Mouse (Mus musculus): ENCODE measurements at regions not wholly inside any gene's neighbourhood (a gene's known extent, or its start where the extent isn't known, plus 50 kb on each side); places are given as distances from the start of the nearest gene placed in this dataset.
A peak's percentile ranks its signal among the peaks of the same experiment; 100 is the strongest.

DNA sequence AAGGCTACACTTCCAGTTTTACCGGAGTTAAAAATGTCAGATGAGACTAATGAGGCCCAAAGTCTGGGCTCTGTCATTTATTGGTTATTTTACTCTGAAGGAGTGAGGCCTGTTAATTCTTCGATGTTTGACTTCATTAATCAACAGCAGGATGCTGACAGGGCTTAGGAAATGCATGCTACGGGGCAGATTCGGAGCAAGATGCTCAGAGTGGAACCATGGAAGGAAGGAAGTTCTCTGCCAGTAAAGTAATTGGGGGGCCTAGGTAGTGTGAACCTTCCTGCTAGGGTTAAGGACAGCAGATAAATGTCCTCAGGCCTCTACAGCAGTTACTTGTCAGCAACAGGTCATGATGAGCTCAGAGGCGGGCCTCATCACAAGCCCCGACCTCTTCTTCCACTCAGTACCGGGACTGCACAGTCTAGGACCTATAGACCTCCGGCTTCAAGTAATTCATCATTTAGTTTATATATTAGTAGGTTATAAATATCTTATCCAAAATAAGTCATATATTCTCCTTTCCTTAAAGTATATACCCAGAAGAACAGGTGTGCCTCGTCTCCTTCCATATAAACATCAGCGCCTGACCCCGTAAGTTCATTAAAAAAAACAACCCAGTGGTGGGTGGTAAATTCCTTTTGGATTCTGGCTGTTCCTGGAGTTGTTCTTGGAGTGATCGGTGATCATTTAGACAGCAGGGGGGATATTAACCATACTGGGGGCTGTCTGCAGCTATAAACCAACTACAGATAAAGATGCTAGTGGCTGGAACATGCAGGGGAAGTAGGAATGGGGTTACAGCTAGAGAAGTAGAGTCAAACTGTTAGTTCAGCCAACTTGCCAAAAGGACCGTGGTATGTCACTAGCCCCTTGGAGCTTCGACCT lies 124.9 kb upstream of the Egflam start:
- Histone ChIP-seq H3K27ac (no peak overlapping the region), H3K4me3 (no peak overlapping the region), H3K9me3 (replicated peaks) (no peaks in the 10 kb centered on the region), H3K27me3 (no peaks in the 10 kb centered on the region), H3K4me2 (no peak overlapping the region), H3K4me1 (no peaks in the 10 kb centered on the region), H3K36me3 (ENCODE audit: poor library complexity, severe bottlenecking) (no peaks in the 10 kb centered on the region), H3K9ac (no peak overlapping the region)
- WGBS: 87% methylated on average over 14 of the region's 14 CpGs
- no peak for ATAC-seq

DNA sequence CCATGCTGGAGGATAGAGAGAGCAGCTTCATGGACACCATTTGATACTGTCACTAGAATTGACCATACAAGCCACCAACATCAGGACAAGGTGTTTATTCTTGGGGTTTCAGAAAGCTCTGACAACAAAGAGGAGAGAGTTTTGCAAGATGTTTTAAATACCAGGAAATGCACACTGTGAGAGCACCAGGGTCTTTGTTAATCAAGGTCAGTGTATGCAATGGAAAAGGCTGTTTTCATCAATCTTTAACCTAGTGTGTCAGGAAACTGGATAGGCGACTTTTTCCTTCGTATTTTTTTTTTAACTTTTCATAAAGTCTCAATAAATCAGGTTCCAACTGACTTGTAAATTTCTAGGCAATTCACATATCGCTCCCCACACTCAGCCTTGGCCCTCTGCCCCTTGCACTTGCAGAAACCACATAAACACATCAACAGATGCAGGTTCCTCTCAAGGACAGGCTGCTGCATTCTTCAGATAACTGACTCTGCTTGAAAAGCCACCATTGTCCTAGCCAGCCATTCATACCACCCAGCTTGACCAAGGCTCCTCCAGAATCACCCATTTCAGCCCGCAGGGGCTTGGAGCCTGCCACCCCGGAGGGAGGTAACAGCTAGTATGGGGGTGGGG lies 132.9 kb upstream of the Egflam start:
- H3K36me3 ChIP-seq (ENCODE audit: poor library complexity, severe bottlenecking): no peaks in the 10 kb centered on the region
- ATAC-seq: no peak
- H3K9ac ChIP-seq: no peak overlapping the region
- H3K27ac ChIP-seq: no peak overlapping the region
- no peaks in the 10 kb centered on the region for H3K9me3 ChIP-seq (replicated peaks)
- H3K4me3 ChIP-seq: no peak overlapping the region
- 24% methylated on average over 5 of the region's 5 CpGs for WGBS
- H3K4me1 ChIP-seq: no peaks in the 10 kb centered on the region
- no peaks in the 10 kb centered on the region for H3K27me3 ChIP-seq
- H3K4me2 ChIP-seq: no peak overlapping the region

DNA sequence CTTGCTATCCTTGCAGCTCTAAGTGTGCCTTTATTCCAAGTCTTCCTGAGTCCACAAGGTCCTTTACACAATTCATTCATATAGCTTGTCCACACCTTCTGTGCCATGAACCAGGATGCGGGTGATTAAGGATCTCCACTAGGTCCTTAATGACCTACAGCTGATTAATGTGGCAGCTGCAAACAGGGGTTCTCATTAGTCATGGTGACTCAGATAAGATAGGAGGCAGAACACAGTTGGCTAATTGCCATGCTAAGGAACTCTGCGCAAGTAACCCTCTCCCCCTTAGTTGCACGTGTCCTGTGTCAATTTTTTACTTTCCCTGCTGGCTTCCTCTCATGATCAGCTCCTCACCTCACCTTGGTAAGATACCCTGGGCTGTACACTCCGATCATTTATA lies 139.7 kb upstream of the Egflam start:
- Histone ChIP-seq H3K27ac (no peak overlapping the region), H3K9me3 (replicated peaks) (no peaks in the 10 kb centered on the region), H3K4me2 (no peak overlapping the region), H3K27me3 (no peaks in the 10 kb centered on the region), H3K9ac (no peak overlapping the region), H3K4me3 (no peak overlapping the region), H3K36me3 (ENCODE audit: poor library complexity, severe bottlenecking) (no peaks in the 10 kb centered on the region), H3K4me1 (no peaks in the 10 kb centered on the region)
- ATAC-seq: no peak
- WGBS: 82% methylated on average over 4 of the region's 4 CpGs

DNA sequence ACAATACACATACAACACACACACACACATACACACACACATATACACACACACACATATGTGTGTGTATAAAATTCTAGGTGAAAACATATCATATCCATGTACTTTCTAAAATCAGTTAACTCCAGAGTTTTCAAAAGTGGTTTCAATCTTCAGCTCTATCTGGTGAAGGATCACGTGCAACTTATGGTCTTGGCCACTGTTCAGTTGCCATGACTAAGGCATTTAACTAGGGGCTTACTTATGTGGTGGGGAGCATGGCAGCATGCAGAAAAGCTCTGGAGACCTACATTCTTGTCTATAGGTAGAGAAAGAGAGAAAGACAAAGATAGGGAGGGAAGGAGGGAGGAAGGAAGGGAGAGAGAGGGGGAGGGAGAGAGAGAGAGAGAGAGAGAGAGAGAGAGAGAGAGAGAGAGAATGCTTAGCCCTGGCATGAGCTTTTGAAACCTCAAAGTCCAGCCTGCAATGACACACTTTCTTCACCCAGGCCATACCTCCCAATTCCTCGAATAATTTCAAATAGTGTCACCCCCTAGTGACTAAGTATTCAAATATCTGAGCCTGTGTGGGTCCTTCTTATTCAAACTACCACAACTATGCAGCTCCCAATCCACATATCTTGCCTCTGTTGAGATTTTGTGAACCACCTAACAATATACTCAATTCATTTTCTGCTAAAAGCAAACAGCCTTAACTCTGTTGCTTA lies 155.1 kb upstream of the Egflam start:
- 75% methylated on average over 2 of the region's 2 CpGs for WGBS
- no peaks in the 10 kb centered on the region for H3K36me3 ChIP-seq (ENCODE audit: poor library complexity, severe bottlenecking)
- no peak overlapping the region for H3K9ac ChIP-seq
- H3K9me3 ChIP-seq (replicated peaks): no peaks in the 10 kb centered on the region
- H3K27me3 ChIP-seq: no peaks in the 10 kb centered on the region
- no peak overlapping the region for H3K27ac ChIP-seq
- H3K4me1 ChIP-seq: no peaks in the 10 kb centered on the region
- H3K4me3 ChIP-seq: no peak overlapping the region
- no peak overlapping the region for H3K4me2 ChIP-seq
- ATAC-seq: no peak

DNA sequence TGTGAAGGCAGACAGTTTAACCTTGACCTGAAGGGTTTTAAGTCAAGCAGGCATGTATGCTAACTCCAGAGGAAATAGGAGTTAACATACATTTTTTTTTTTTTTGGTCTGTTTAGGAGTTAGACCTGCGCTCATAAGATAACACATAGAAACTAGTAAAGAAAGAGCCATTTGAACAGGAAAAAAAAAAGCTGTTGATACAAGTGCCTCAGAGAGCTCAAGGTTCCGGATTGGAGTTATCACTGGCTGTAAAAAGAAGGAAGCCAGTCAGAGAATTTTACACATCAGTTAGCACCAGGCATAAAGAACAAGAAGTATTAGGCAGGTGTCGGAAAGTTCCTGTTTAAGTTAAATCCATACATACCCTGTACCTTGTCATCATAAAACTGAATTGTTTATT lies 156.2 kb upstream of the Egflam start:
- no peak overlapping the region for H3K27ac ChIP-seq
- no peak overlapping the region for H3K9ac ChIP-seq
- H3K36me3 ChIP-seq (ENCODE audit: poor library complexity, severe bottlenecking): no peaks in the 10 kb centered on the region
- WGBS: 83% methylated on average over 3 of the region's 3 CpGs
- no peak for ATAC-seq
- no peak overlapping the region for H3K4me2 ChIP-seq
- no peaks in the 10 kb centered on the region for H3K9me3 ChIP-seq (replicated peaks)
- H3K4me1 ChIP-seq: no peaks in the 10 kb centered on the region
- no peaks in the 10 kb centered on the region for H3K27me3 ChIP-seq
- no peak overlapping the region for H3K4me3 ChIP-seq

DNA sequence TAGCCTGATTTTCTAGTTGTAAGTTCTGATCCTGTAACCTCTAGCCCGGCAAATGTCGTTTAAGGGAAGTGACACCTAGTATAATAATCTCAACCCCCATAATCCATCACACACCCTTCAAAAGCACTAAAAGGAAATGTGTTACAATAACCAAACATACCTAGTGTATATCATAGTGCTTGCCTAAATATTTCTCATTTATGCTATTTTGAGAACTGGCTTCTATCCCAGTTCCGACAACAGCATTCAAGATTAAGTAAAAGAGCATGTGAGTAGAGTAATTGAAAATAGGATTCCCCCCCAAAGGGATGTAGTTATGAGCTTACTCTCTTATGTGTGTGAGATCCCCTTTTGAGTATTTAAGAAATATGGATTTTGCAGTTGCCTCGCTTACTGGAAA lies 165.1 kb upstream of the Egflam start:
- 89% methylated on average over 4 of the region's 4 CpGs for WGBS

DNA sequence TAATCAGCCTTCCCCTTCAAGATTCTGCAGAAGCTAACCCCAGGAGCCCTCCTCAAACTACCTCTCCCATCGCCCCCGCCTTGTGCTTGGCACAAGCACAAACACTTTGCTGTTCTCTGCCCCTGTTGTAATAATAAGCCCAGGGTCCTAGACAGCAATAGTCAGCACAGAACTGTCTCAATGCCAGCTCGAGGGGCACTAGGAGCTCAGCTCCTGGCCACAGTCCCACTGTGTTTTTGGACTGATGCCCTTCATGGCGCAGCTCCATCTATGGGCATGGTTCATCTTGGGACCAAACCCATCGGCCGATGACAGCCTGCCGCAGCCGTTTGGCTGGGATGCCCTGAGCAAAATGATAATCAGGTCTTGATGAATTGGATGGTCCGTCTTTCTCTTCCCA lies 165.5 kb upstream of the Egflam start:
- Histone ChIP-seq H3K4me3 (no peak overlapping the region), H3K36me3 (ENCODE audit: poor library complexity, severe bottlenecking) (no peaks in the 10 kb centered on the region), H3K4me2 (no peak overlapping the region), H3K9ac (no peak overlapping the region), H3K9me3 (replicated peaks) (no peaks in the 10 kb centered on the region), H3K27me3 (no peaks in the 10 kb centered on the region), H3K4me1 (no peaks in the 10 kb centered on the region), H3K27ac (no peak overlapping the region)
- 76% methylated on average over 9 of the region's 9 CpGs for WGBS
- ATAC-seq: peak; percentile 70

More for the DNA sequence above, 165.1 kb upstream of the Egflam start:
- H3K36me3 ChIP-seq (ENCODE audit: poor library complexity, severe bottlenecking): no peaks in the 10 kb centered on the region
- H3K9me3 ChIP-seq (replicated peaks): no peaks in the 10 kb centered on the region
- peak; percentile 27; the same call in 1 of the 2 replicates for ATAC-seq
- H3K9ac ChIP-seq: no peak overlapping the region
- H3K4me1 ChIP-seq: no peaks in the 10 kb centered on the region
- no peak overlapping the region for H3K4me3 ChIP-seq
- H3K27ac ChIP-seq: no peak overlapping the region
- H3K27me3 ChIP-seq: no peaks in the 10 kb centered on the region
- H3K4me2 ChIP-seq: no peak overlapping the region

DNA sequence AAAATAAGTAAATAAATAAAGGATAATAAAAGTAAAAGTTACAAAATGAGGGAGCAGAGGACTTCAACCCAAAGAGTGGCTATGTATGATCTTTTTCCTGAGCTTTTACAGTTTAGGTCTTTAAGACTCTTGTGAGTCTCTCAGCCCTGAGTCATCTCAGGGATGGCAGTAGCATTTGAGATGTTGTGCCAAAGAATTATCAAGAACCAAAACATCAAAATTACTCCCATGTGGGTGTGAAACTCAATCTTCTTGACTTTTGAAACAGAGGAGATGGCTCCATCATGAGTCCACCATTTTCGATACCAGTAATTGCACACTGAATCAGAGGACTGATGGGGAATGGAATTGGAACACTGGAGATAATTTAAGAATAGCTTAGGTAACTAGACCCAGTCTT lies 174.0 kb upstream of the Egflam start:
- no peaks in the 10 kb centered on the region for H3K36me3 ChIP-seq (ENCODE audit: poor library complexity, severe bottlenecking)
- H3K4me3 ChIP-seq: no peak overlapping the region
- no peak overlapping the region for H3K4me2 ChIP-seq
- ATAC-seq: no peak
- H3K4me1 ChIP-seq: no peaks in the 10 kb centered on the region
- 95% methylated on average over 1 of the region's 1 CpGs for WGBS
- no peak overlapping the region for H3K27ac ChIP-seq
- H3K9ac ChIP-seq: no peak overlapping the region
- H3K27me3 ChIP-seq: no peaks in the 10 kb centered on the region
- H3K9me3 ChIP-seq (replicated peaks): no peaks in the 10 kb centered on the region

DNA sequence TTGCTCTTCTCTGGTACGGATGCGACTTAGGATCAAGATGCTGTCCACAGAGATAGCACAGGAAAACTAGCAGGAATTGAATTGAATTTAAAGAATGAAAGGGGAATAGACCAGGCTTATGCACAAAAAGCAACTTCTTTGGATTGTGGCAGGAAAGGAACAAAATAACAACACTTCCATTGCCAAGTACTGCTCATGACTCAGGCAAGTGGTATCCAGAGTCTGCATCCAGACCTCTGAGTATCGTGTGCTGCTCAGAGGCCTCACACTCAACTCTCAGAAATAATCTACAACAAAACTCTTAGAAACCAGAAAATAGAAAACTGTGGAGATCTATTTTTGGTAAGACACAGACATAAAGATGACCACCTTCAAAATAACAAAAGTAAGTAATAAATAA lies 176.1 kb upstream of the Egflam start:
- Histone ChIP-seq H3K36me3 (ENCODE audit: poor library complexity, severe bottlenecking) (no peaks in the 10 kb centered on the region), H3K4me1 (no peaks in the 10 kb centered on the region), H3K9me3 (replicated peaks) (no peaks in the 10 kb centered on the region), H3K27me3 (no peaks in the 10 kb centered on the region), H3K9ac (no peak overlapping the region), H3K27ac (no peak overlapping the region), H3K4me2 (no peak overlapping the region), H3K4me3 (no peak overlapping the region)
- ATAC-seq: no peak
- WGBS: 89% methylated on average over 3 of the region's 3 CpGs

DNA sequence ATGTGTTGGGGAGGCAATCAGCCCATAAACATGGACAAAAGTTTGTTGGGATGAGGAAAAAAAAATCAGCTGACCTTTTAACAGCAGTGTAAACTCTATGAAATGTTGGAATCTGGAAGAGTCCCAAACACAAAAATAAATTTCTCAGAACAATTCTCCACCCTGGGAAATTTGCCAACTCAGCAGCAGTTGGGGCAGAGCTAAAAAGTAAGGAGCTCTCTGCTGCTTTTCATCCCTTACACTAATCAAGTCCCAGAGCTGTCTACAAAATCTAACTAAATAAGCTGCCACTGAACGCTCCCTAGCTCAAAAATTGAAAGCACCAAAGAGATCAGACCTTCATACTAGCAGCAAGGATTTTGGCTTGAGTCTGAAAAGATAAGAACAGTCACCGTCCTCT lies 176.6 kb upstream of the Egflam start:
- Histone ChIP-seq H3K9me3 (replicated peaks) (no peaks in the 10 kb centered on the region), H3K27me3 (no peaks in the 10 kb centered on the region), H3K4me1 (no peaks in the 10 kb centered on the region), H3K4me3 (no peak overlapping the region), H3K36me3 (ENCODE audit: poor library complexity, severe bottlenecking) (no peaks in the 10 kb centered on the region), H3K4me2 (no peak overlapping the region), H3K27ac (no peak overlapping the region), H3K9ac (no peak overlapping the region)
- 52% methylated on average over 2 of the region's 2 CpGs for WGBS
- no peak for ATAC-seq

DNA sequence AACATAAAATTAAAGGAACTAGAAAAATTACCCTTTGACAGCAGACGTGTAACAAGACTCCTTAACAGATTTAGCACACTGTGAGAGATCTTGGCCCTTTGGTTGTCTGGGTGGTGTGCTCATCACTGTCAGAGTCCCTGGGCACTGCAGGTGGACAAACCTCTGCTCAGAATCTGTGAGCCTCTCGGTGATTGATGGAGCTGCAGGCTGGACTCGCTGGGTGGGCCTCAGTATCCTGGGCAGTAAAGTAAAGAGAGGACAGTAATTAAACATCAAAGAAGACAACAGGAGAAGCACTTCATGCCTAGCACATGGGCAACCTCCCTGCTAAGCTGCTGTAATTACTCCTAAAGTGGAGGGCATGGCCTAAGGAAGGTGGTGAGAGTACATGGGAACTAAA lies 180.2 kb upstream of the Egflam start:
- Histone ChIP-seq H3K4me3 (no peak overlapping the region), H3K27ac (no peak overlapping the region), H3K4me2 (no peak overlapping the region), H3K36me3 (ENCODE audit: poor library complexity, severe bottlenecking) (no peaks in the 10 kb centered on the region), H3K9ac (no peak overlapping the region), H3K27me3 (no peaks in the 10 kb centered on the region), H3K9me3 (replicated peaks) (no peaks in the 10 kb centered on the region), H3K4me1 (no peaks in the 10 kb centered on the region)
- ATAC-seq: no peak
- 54% methylated on average over 3 of the region's 3 CpGs for WGBS

DNA sequence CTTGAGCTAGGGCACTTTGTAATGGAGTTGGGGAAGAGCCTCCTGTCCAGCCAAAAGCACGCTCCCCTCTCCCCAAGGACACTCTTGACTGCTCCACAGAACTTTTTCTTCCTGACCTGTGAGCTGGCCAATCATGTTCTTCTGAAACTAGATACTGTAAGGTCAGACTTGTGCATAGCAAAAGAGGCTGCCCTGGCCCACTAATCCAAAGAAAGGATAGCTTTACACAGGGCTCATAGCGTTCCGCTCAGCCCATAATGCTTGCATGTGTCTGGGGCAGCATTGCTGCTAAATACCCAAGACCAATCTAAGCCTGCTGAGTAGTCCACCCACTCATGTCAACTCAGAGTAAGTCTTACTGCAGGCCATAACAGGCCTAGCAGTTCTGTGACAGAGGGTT lies 189.0 kb upstream of the Egflam start:
- no peak overlapping the region for H3K4me3 ChIP-seq
- WGBS: 87% methylated on average over 3 of the region's 3 CpGs
- H3K4me2 ChIP-seq: no peak overlapping the region
- H3K9me3 ChIP-seq (replicated peaks): no peaks in the 10 kb centered on the region
- no peak overlapping the region for H3K27ac ChIP-seq
- no peaks in the 10 kb centered on the region for H3K4me1 ChIP-seq
- no peaks in the 10 kb centered on the region for H3K27me3 ChIP-seq
- no peak for ATAC-seq
- H3K36me3 ChIP-seq (ENCODE audit: poor library complexity, severe bottlenecking): no peaks in the 10 kb centered on the region
- H3K9ac ChIP-seq: no peak overlapping the region

All from forebrain, embryonic 13.5 days (tissue).